Mouse (Mus musculus) c-Kit-positive CD71-negative TER-119-negative erythroid progenitor cells, embryonic 14.5 days (primary cell): ENCODE results near the gene Ankrd1.
A peak's percentile ranks its signal among the peaks of the same experiment; 100 is the strongest.

ENCODE experiments used
- DNase-seq: peaks from one replicate; pipeline ENCODE4 v3.0.0-alpha.2; 2013; ENCODE audit warnings: low read depth

Gene Ankrd1

DNA sequence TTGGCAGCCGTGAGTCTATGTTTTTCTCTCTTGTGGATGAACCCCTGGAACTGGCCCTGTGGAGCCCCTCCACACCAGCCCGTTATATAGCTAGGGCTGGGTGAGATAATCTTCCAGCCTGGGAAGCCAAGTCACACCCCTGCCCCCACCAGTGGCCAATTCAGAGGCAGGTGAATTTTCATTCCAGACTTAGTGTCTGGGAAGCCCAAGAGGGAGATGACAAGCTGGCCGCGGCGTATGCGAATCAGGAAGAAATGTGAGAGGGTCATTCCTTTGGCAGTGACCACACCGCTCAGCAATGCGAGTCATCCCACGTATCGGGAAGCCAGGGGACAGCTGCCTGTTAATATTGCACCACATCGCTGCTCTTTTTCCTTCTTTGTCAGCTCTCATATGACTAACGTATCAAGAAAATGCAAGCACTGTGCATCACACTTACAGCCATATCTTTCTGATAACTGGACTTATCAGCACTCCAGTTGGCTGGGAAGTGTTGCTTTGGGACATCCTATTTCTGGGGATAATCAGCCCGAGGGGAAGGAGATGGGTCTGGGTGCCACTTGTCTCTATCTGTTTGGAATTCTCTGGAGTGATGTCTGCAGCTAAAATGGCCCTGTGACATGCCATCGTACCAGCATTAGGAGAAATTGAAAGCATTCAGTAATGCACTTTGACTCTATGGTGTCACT is at the start of gene Ankrd1:
TSS of gene Ankrd1 (minus strand) at position 317 of the 689 bp plus-strand sequence.
- DNase-seq: no peak

GRCm38 (mm10) chr19:36169101-36169500 is 49.2 kb upstream of the Ankrd1 start:
- DNase-seq: no peak

GRCm38 (mm10) chr19:36168121-36168520 is 48.2 kb upstream of the Ankrd1 start:
- DNase-seq: no peak

- DNase-seq: no peak
These were observed 47.5 kb upstream of the Ankrd1 start for GRCm38 (mm10) chr19:36167291-36167896.

DNA sequence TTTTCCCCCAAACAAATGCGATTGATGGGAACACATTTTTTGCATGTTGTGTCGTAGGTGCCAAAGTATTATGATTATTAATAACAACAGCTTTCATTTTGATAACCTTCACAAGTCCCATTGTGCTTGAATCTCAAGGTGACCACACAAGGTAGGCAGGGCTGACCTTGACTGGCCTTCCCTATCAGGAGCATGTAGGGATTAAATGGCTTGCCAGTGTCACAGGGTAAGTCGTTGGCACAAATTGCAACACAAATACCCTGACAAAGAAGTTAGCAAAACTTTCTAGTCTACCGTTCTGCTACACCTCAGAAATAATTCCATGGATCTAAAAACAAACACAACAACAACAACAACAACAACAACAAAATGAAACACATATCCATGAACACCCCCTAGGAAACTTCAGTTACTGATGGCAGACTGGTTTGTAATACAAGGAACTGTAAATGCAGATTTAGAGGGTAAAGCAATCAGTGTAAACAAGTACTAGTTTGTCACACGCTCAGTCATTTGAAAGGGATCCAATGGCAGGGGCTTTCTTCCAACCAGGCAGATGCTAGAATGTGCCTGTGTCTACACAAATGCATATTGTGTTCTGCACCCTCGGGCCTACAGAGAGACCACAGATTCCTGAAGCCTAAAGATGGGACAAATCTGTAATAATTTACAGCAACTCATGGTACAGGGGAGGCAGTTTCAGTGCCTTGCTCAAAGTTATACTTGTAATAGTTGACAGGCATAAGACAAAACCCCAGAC is 46.7 kb upstream of the Ankrd1 start:
- no peak for DNase-seq

DNA sequence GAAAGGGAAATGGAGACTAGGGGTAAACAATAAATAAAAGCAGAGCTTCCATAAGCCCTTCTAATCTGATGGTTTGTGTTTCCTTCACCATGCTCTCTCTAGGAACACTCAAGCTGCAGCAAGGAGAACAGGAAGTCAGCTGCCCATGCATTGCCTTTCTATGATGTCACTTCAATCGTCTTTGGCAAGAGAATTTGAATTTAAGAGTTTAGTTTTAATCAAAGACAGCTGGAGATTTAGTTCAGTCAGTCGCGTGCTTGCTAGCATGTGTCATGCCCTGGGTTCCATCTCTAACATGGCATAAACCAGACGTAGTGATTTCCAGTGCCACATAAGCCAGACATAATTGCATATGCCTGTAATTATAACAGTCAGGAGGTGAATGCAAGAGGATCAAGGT is 45.5 kb upstream of the Ankrd1 start:
- DNase-seq: no peak

DNA sequence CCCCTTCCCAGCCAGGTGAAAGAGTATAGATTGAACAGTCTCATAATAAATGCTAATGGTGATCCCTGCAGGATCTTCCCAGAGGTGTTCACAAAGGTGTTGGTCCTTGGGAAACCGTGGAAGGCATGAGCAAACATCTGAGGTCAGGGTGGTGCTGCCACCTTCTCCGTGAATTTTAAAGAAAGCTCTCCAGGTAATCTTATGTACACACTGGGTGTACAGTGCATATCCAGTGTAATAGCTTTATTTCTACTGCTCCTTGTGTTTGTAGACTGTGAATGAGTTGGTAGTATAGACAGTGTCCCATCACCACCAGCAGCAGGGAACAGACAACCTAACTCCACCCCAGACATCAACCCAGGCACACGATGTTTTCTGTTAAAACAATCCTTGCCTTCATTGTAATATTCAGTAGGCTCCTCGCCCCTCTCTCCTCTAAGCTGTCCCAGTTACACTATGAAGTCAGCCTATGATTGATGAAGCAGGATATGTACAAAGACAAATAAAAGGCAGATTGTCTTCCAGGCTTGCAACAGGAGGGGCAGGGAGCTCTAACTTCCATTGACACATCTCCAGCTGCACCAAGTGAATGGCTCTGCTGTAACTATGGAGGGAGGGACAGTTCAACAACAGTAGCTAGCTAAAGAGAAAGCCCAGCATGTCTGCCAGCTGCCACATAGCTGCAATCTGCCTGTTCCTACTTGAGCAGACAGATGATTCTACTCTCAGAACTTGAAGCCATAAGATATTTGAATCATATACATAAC is 30.5 kb upstream of the Ankrd1 start:
- no peak for DNase-seq

GRCm38 (mm10) chr19:36148578-36148977 is 28.7 kb upstream of the Ankrd1 start:
- DNase-seq: no peak

DNA sequence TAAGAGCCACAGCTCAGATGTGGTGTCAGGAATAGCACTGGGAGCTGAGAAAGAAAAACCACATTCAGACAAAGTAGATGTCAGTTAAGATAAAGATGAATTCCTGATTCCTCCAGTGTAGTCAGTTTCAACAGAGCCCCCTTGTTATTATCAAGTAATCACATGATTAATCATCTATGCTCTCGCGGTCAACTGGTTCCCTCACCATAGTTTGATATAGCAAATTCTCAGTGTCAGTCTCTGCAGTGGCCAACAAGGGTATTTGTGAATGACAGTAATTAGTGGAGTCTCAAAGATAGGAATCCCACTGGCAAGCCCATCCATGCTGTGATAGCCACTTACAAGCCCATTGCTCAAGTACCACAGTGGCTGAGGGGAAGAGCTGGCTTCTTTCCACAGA is 23.7 kb upstream of the Ankrd1 start:
- DNase-seq: no peak

DNA sequence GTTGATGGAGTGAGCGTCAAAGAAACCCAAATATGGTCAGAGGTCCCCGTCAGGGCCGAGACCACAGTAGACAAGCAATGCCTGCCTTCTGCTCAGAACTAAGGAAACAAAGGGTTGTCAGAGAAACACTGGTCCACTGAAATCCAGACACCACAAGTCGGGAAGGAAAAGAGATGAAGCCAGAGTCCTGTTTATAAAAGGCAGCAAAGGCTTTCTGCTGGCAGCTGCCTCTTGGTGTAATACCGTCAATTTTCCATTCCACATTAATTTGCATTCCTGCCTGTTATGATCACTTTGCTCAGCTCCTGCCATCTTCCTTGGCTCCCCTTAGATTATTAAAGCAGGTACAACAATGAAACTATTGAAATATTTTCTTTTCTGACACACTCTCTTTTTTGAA is 13.8 kb upstream of the Ankrd1 start:
- no peak for DNase-seq

DNA sequence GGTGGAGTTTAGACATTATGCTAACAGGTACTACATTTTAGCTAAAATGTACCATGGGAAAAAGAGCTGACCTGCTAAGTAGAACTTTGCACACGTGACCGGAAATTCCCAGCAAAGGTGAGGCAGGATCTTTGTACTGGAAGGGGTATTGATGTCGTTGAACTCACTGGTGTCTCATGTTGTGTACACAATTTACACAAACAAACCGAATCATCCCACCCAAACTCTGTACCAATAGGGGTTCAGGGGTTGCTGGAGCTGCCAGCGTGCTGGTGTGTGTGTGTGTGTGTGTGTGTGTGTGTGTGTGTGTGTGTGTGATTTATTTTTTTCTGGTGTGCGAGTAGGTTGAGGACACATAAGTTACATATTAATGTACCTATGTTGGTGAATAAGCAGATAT is 13.2 kb upstream of the Ankrd1 start:
- DNase-seq: no peak

DNA sequence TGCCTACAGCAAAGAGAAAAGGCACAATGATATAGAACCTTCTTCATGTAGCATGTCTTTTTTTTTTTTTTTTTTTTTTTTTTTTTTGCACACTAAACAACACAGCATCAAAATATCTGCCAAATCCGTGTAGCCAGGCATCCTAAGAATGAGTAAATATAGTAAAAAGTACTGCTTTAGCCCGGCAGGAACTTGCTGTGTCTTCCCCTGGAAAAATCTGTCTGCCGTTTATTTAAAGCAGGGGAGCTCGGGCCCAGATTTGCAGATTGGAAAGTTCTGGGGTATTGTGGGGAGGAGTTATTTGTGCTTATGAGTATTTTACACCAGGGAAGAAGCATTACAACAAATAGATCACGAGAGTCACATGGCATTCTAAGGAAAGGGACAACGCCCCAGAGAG is 12.1 kb upstream of the Ankrd1 start:
- no peak for DNase-seq

- DNase-seq: no peak
These were observed 10.3 kb upstream of the Ankrd1 start for GRCm38 (mm10) chr19:36130181-36130580.

DNA sequence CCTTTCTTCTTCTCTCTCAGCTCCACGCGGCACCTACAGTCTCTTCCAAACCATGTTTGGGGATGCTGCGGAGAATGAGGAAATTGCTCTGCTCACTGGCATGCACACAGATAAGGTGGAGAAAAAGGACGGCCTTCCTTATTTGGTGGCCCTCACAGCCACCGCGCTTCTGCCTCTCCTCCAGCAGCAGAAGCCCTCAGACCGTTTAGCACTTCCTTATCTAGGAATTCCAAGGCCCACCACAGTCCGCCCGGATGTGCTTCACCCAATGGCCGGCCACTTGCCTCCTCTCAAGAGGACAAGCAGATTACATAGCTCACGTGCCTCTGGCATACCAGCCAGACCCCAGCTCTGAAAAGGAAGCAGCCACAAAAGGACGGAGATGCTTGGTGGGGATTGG is 9.7 kb upstream of the Ankrd1 start:
- DNase-seq: peak; percentile 8

- DNase-seq: no peak
These were observed 9.3 kb upstream of the Ankrd1 start for GRCm38 (mm10) chr19:36129213-36129612.

- no peak for DNase-seq
These were observed 8.5 kb upstream of the Ankrd1 start for GRCm38 (mm10) chr19:36128440-36128839.

GRCm38 (mm10) chr19:36124203-36124602 is 4.3 kb upstream of the Ankrd1 start:
- no peak for DNase-seq

DNA sequence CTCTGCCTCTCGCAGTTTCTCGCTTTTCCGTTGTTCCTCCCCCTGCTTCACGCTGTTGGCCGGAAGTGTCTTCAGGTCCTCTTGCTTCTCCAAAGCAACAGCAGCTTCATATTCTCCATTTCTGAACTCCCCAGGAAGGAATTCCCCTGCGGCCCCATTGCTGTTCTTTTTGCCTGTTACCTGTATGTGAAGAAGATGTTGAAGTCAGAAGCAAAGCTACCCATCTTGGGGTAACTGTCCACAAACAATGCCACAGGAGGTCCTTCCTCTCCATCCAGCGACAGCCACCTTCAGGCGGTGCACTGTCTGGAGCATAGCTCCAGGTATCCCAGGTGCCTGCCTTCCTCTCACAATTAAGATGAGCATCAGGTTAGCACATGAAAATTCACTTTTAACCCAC is 680 bp downstream of the Ankrd1 start:
- no peak for DNase-seq

DNA sequence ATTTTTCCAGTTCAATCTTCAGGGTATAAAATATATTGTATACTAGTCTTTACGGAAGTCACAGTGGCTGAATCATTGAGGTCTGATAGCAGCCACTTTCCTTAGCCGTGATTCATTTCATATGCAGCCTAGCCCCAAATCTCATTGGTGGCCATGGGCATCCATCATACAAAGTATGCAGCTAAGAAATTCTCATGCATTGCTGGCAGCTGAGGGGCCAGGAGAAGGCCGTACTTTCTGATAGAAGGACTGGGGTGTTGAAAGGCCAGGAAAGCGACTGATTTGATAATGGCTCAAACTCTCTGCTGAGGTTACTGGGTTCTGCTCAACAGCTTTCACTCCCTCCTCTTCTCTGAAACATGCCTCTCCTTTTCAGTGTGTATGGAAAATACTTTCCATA is 3.7 kb downstream of the Ankrd1 start:
- DNase-seq: no peak

GRCm38 (mm10) chr19:36112007-36112406 is 7.9 kb downstream of the Ankrd1 start:
- DNase-seq: no peak

GRCm38 (mm10) chr19:36111054-36111895 is 8.6 kb downstream of the Ankrd1 start:
- no peak for DNase-seq

GRCm38 (mm10) chr19:36110465-36110864 is 9.4 kb downstream of the Ankrd1 start:
- no peak for DNase-seq
